Mouse (Mus musculus): ENCODE results near the gene Gnpat. TPM values are rescaled to one million over a fixed set of nuclear protein-coding genes. Genes with fewer than 3 reads are reported as not detected.

Gnpat gene
- polyA plus RNA-seq (2014; fragmentation: Illumina TruSeq; extraction: RNeasy Lipid Tissue Mini Kit (QIAGEN cat#74804); ENCODE audit: low read depth, low replicate concordance): 40.3 TPM

DNA sequence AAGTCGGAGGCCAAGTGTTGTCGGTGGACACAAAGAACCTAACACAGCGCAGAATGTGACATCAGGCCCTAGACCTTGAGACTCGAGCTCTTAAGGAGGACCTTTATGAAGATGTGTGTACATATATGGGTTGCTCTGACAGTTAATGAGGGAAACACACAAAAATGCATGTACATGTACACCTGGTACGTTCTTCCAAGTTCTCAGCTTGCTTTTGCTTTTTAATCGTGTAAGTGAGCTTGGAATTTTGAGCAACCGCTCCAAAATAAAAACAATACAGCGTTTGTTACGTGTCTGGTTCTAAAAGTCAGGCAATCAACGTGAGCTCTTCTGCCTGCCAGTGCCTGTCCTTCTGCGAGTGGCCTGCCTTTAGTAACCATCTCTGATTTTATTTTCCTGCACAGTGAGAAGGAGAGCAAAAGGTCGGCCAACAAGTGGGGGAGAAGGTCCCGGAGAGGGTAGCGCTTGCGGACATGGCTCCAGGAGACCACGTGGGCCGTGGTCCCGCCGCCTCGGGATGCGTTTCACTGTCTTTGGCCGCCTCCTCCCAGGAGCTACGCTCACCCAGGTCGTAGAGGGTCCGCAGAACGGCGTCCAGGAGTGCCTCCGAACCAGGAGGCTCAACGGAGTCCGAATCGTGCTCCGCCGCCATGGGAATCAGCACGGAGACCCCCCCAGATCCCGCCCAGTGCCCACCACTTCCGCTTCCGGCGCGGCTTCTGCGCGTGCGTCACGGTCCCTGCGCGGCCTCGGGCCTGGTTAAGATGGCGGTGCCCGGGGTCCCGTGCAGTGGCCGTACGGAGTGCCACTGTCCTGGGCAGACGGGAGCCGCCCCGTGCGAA, at the start of gene Gnpat, which contains the start of gene 2810004N23Rik:
TSS of gene Gnpat (plus strand) at position 713 of the 842 bp plus-strand sequence.
TSS of gene 2810004N23Rik (minus strand) at position 800 of the 842 bp plus-strand sequence.

DNA sequence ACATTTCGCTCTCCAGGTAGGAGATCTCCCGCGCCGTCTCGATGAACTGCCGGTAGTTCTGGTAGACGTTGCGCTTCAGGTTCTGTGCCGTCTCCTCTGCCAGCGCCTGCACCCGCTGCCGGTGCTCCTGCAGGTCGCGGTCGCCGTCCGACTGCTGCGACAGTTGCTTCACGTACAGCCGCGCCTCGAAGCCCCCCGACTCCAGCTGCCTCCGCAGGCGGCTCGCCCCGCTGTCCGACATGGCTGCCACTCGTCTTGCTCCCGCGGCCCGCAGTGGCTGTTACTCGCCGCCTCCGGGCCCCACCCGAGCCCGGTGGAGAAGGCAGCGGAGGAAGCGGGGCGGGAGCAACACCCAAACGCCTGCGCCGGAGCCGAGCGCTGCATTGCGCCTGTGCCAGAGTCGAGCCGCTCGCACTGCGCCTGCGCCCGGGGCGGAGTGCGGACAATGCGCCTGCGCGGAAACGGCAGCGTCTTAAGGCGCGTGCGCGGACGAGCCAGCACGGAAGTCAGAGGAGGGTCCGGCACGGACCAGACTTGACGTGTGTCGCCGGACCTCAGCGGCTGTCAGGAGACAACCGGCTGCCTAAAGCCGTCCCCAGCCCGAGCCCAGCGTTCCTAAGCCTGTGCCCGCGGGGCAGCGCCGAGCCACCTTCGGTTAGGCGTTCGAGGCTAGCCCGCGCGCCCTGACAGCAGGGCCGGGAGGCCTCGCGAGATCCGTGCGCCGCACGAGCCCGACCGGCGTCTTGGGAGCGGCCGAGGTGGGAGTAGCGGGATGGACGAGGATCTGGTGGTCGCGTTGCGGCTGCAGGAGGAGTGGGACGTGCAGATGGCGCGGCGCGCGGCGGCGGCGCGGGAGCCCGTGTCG, 34.8 kb downstream of the Gnpat start, which contains the start of the genes Exoc8 and Sprtn:
TSS of gene Exoc8 (minus strand) at position 320 of the 865 bp plus-strand sequence.
TSS of gene Sprtn (plus strand) at position 501 of the 865 bp plus-strand sequence.

Other genes with a start within 250 kb of the Gnpat start
- 9.8 TPM for gene 2310022B05Rik, start 199.7 kb upstream of the Gnpat start, polyA plus RNA-seq (2014; fragmentation: Illumina TruSeq; extraction: RNeasy Lipid Tissue Mini Kit (QIAGEN cat#74804); ENCODE audit: low read depth, low replicate concordance)
- 36.5 TPM for gene Ttc13, start 141.1 kb upstream of the Gnpat start, polyA plus RNA-seq (2014; fragmentation: Illumina TruSeq; extraction: RNeasy Lipid Tissue Mini Kit (QIAGEN cat#74804); ENCODE audit: low read depth, low replicate concordance)
- gene Arv1, start 140.9 kb upstream of the Gnpat start, polyA plus RNA-seq (2014; fragmentation: Illumina TruSeq; extraction: RNeasy Lipid Tissue Mini Kit (QIAGEN cat#74804); ENCODE audit: low read depth, low replicate concordance): 2.8 TPM
- 0.57 TPM for gene Fam89a, start 111.2 kb upstream of the Gnpat start, polyA plus RNA-seq (2014; fragmentation: Illumina TruSeq; extraction: RNeasy Lipid Tissue Mini Kit (QIAGEN cat#74804); ENCODE audit: low read depth, low replicate concordance)
- not detected for gene Trim67, start 69.9 kb upstream of the Gnpat start, polyA plus RNA-seq (2014; fragmentation: Illumina TruSeq; extraction: RNeasy Lipid Tissue Mini Kit (QIAGEN cat#74804); ENCODE audit: low read depth, low replicate concordance)
- 25.0 TPM for gene 2810004N23Rik, start 87 bp downstream of the Gnpat start, polyA plus RNA-seq (2014; fragmentation: Illumina TruSeq; extraction: RNeasy Lipid Tissue Mini Kit (QIAGEN cat#74804); ENCODE audit: low read depth, low replicate concordance)
- gene Exoc8, start 34.7 kb downstream of the Gnpat start, polyA plus RNA-seq (2014; fragmentation: Illumina TruSeq; extraction: RNeasy Lipid Tissue Mini Kit (QIAGEN cat#74804); ENCODE audit: low read depth, low replicate concordance): 15.8 TPM
- 18.3 TPM for gene Sprtn, start 34.9 kb downstream of the Gnpat start, polyA plus RNA-seq (2014; fragmentation: Illumina TruSeq; extraction: RNeasy Lipid Tissue Mini Kit (QIAGEN cat#74804); ENCODE audit: low read depth, low replicate concordance)
- gene Egln1, start 86.3 kb downstream of the Gnpat start, polyA plus RNA-seq (2014; fragmentation: Illumina TruSeq; extraction: RNeasy Lipid Tissue Mini Kit (QIAGEN cat#74804); ENCODE audit: low read depth, low replicate concordance): 43.2 TPM
- gene Tsnax, start 150.0 kb downstream of the Gnpat start, polyA plus RNA-seq (2014; fragmentation: Illumina TruSeq; extraction: RNeasy Lipid Tissue Mini Kit (QIAGEN cat#74804); ENCODE audit: low read depth, low replicate concordance): 48.5 TPM
- not detected for gene Disc1, start 191.2 kb downstream of the Gnpat start, polyA plus RNA-seq (2014; fragmentation: Illumina TruSeq; extraction: RNeasy Lipid Tissue Mini Kit (QIAGEN cat#74804); ENCODE audit: low read depth, low replicate concordance)

Measured in sigmoid colon, adult 10 weeks (tissue).